Mouse (Mus musculus) telencephalon, adult 2 months (tissue): ENCODE measurements around the gene Arhgap15.
"Not testable (repeated sequence)": the region's sequence is repeated elsewhere in the genome, so short reads cannot be mapped to it uniquely, and the experiment has no call there.

Experiments
- DNase-seq: peaks from one replicate; pipeline ENCODE4 v3.0.0-alpha.2; 2011; ENCODE audit warnings: low read depth, low spot score

Arhgap15 gene

GRCm38 (mm10) chr2:43748287-43748983 is at the start of gene Arhgap15:
Arhgap15 (plus strand) TSS chr2:43748824.
- DNase-seq: no peak

GRCm38 (mm10) chr2:43712611-43713138 is 35.9 kb upstream of the Arhgap15 start:
- peak; percentile 77 for DNase-seq

DNA sequence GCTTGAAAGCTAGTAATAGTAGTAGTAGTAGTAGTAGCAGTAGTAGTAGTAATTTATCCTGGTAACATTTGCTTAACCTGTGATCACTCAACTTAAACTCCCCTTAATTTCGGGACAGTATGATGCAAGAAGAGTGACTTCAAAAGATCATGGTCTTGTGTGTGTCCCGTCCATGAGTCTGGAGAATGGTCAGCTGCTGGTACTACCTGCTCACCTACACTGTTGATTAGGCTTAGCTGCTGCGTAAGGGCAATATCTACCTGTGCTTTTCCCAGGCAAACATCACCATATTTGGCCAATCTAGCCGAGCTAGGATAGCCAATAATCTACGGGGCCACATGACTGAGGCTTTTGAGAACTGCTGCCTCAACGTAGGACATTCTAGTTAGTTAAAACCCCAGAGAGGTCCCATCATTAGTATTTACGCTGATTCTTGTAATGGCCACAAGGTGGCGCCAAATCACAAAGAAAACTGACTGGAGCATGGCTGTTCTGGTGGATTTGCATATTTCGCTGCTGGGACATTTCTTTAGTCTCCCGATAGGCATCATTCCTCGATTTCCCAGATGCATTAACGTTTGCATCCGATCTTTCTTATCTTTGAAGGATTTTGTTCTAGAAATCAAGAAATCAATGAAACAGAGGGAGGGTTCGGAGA is 26.0 kb upstream of the Arhgap15 start:
- DNase-seq: peak; percentile 52

DNA sequence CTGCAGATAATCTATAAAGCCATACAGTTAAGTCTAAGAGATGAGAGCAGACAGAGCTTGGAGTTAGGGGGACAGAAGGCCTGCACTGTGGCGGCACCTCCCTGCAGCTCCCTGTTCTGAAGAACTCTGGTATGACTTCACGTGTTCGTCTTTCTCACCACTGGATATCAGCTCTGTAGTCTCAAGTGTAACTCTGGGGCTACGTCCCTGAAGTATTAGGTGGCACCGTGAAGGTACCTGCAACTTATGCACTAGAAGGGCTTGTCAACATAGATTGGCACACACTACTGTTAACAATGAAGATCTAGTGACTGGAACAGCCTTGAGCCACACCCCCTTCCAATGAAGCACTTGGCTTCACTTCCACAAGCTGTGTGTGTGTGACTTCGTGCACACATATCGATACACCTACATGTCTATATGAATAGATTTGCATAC is 25.5 kb upstream of the Arhgap15 start:
- DNase-seq: no peak

- no peak for DNase-seq
Measured at GRCm38 (mm10) chr2:43727181-43727580, 21.4 kb upstream of the Arhgap15 start.

DNA sequence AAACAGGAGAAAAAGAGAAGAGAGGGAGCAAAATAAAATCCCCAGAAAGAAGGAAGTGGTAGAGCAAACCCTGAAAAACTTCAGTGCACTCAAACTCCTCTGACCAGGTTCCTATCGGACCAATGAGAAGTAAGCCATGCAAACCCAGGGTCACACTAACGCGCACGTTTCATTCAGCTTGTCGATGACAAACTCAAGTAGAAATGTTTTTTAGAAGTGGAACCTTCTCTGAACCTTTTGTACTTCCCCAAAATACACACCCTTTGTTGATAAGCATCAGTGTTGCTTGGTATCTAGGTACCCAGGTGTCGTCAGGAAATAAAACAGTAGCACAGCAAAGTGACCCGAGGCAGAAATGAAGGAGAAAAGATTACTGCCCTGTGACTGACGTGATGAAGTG is 20.9 kb upstream of the Arhgap15 start:
- no peak for DNase-seq

- no peak for DNase-seq
Measured at GRCm38 (mm10) chr2:43728831-43729230, 19.8 kb upstream of the Arhgap15 start.

DNA sequence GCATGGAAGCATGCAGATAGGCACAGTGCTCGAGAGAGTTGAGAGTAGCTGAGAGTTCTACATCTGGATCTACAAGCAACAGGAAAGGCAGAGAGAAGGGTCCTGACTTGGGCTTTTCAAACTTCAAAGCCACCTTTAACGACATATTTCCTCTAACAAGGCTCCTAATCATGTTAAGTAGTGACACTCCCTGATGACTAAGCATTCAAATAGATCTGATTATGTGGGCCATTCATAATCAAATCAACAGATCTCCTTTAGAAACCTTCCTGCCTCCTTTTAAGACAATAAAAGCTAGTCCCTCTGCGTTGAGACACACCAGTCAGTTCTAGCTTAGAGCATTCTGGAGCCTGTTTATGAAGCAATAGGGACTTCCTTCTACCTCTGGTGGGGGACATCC is 16.2 kb upstream of the Arhgap15 start:
- no peak for DNase-seq

- not testable (repeated sequence) for DNase-seq
Measured at GRCm38 (mm10) chr2:43735071-43735470, 13.6 kb upstream of the Arhgap15 start.

- DNase-seq: no peak
Measured at GRCm38 (mm10) chr2:43737546-43737945, 11.1 kb upstream of the Arhgap15 start.

GRCm38 (mm10) chr2:43738562-43739112 is 10.0 kb upstream of the Arhgap15 start:
- DNase-seq: no peak

GRCm38 (mm10) chr2:43739190-43739818 is 9.3 kb upstream of the Arhgap15 start:
- DNase-seq: no peak

- no peak for DNase-seq
Measured at GRCm38 (mm10) chr2:43749321-43749720, 697 bp downstream of the Arhgap15 start.

DNA sequence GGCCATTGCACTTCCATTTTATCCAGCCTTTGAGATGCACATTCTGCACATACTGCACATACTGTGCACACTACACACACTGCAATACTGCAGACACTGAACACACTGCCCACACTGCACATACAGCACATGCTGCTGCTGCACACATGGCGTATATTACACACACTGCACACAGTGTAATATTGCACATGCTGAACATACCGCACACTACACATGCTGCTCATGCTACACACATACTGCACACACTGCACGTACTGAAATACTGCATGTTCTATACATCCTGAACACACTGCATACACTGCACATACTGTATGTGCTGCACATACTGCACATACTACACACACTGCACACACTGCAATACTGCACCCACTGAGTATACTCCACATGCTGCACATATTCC is 7.3 kb downstream of the Arhgap15 start:
- DNase-seq: no peak

DNA sequence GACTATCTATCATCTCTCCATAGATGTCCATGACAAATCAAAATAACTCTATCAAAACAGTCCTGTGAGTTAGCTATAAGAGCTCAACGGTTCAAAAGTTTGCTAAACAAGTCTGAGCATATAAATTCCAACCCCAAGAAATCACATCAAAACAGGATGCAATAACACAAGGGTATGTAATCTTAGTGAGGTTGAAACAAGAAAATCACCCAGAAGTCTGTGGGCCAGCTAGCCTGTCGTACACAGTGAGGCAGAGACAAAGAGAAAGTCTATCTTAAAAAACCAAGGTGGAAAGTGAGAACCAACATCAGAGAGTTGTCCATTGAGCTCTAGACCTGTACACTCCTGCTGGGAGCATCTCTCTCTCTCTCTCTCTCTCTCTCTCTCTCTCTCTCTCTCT is 8.0 kb downstream of the Arhgap15 start:
- DNase-seq: no peak

GRCm38 (mm10) chr2:43761735-43762134 is 13.1 kb downstream of the Arhgap15 start:
- no peak for DNase-seq

- DNase-seq: no peak
Measured at GRCm38 (mm10) chr2:43763279-43763678, 14.7 kb downstream of the Arhgap15 start.

GRCm38 (mm10) chr2:43764456-43764855 is 15.8 kb downstream of the Arhgap15 start:
- no peak for DNase-seq

GRCm38 (mm10) chr2:43766200-43766599 is 17.6 kb downstream of the Arhgap15 start:
- DNase-seq: no peak

DNA sequence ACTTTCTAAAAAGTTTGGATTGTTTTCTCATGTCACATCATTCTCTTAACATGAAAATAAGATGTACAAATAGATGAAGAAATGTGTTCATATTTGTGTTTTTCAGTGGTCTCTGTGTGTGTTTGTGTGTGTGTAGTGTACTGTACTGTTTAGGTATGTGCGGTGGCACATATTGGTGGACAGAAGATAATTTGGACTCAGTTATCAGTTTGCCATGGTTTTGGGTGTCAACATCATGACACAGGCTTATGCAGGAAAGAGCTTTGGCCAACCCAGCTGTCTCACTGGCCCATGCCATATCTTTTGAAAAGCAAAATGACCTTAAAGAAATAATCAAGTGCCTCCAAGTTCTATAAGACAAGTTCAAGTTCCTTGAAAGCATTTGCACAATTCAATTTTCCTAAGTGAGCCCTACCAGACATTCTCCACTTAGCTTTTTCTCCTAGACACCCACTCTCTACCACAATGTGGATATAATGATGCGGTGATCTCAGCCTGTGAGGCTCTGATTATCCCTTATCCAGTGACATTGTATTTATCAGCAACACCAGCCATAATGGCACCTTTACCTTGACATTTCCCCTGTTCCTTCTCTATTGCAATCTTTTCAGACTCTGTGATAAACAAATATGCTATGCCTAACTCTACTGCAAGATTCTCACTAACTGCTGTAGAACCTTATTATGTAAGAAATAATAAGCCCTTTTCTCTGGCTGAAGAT is 21.4 kb downstream of the Arhgap15 start:
- no peak for DNase-seq

GRCm38 (mm10) chr2:43772640-43773039 is 24.0 kb downstream of the Arhgap15 start:
- no peak for DNase-seq

- DNase-seq: no peak
Measured at GRCm38 (mm10) chr2:43782157-43782556, 33.5 kb downstream of the Arhgap15 start.
